In the genomic region with DNA sequence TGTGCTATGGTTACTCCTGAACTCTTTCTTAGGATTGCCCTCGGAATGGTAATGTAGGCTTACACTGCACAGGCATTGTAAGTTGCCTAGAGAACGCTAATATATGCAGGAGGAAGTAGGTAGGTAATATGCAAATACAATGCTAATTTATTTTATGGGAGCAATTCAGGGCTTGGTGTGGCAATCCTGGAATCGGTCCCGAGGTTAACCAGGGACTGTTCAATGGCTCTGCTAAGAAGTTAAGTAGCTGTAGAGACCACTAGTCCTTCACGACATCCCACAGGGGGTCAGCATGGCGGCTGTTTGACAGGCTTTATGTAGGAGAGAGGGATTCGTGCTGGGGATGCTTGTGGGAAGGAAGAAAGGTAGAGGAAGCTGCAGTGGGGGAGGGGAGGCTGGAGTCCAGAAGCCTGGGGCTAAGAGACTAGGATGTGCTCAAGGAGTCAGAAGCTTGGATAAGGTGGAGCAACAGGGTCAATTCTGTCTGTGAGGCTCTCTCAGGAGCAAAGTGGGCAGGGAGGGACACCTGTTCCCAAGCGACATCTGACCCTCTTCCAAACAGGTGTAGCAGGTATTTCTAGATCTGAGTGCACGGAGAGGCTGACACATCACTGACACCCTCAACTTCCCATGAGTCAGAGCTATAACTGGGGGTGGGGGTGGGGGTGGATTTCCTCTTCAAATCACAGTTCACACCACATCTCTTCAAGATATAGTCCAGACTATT, we compare ENCODE assay signal across 11 mouse cellular contexts. TPM values are rescaled to one million over a fixed set of nuclear protein-coding genes. Genes with fewer than 3 reads are reported as not detected.
A peak's percentile ranks its signal among the peaks of the same experiment; 100 is the strongest.
DNase-seq lines count a peak whose midpoint lies in the region; ATAC-seq and TF ChIP-seq lines count a peak whose summit lies in the region.
"Had no signal": no experiment of that assay in that cellular context is flagged by ENCODE, and none has a peak within 500 bp of the region (broad histone marks: within the 10 kb centered on the region; RNA-seq: fewer than 3 reads in every experiment).

No protein-coding gene starts in this region.

- H3K4me2 ChIP-seq in heart, postnatal 0 days (ENCODE audit: low read depth, low read length), result peak overlapping the region; percentile 29; the same call in 1 of the 2 replicates
- peak overlapping the region; percentile 31; the same call in 1 of the 2 replicates for H3K4me2 ChIP-seq in intestine, embryonic 15.5 days (replicated peaks)
- H3K4me2 ChIP-seq: hindbrain, embryonic 15.5 days; limb, embryonic 13.5 days had no signal

- DNase-seq in heart, postnatal 0 days (ENCODE audit: low spot score), result no peak
- DNase-seq in heart, adult 8-10 months (ENCODE audit: low spot score), result no peak
- peak; percentile 49 to 64 for DNase-seq in urinary bladder, postnatal 36 days (ENCODE audit: low spot score in 2 of 2)
- no peak for DNase-seq in urinary bladder, postnatal 4 days (ENCODE audit: low spot score in 2 of 2)
- DNase-seq in adrenal gland, adult 8-10 months, result no peak
- no peak for DNase-seq in cerebellum, adult 18-20 months
- DNase-seq: cerebellum, postnatal 36 days had no signal

- no peak for TF ChIP-seq EP300 in heart, postnatal 0 days (IDR thresholded peaks at IDR 0.05; ENCODE audit: low read depth)

- H3K9ac ChIP-seq in heart, postnatal 0 days (replicated peaks; ENCODE audit: low read depth, low read length), result no peak overlapping the region
- no peak overlapping the region for H3K9ac ChIP-seq in intestine, embryonic 15.5 days
- H3K9ac ChIP-seq: hindbrain, embryonic 15.5 days; limb, embryonic 13.5 days had no signal

- 0 out of 2 replicates have a peak, but pooled peaks cover 4% of the 10 kb centered on the region for H3K9me3 ChIP-seq in heart, postnatal 0 days (replicated peaks; ENCODE audit: control insufficient read depth, low read length)
- H3K9me3 ChIP-seq in intestine, embryonic 15.5 days, result no peaks in the 10 kb centered on the region
- H3K9me3 ChIP-seq: hindbrain, embryonic 15.5 days had no signal

- no peak for TF ChIP-seq CTCF in heart, postnatal 0 days (IDR thresholded peaks at IDR 0.05; ENCODE audit: low read depth)

- no peaks in the 10 kb centered on the region for H3K27me3 ChIP-seq in heart, postnatal 0 days (ENCODE audit: control insufficient read depth, insufficient read depth, low read length)
- H3K27me3 ChIP-seq in intestine, embryonic 15.5 days (replicated peaks), result no peaks in the 10 kb centered on the region
- H3K27me3 ChIP-seq: hindbrain, embryonic 15.5 days; limb, embryonic 13.5 days had no signal

- 0 out of 2 replicates have a peak, but pooled peaks have one; percentile 30 for ATAC-seq in heart, postnatal 0 days (ENCODE audit: insufficient read depth, low read depth)
- ATAC-seq in intestine, embryonic 15.5 days, result peak; percentile 91

- no peak overlapping the region for H3K4me3 ChIP-seq in heart, postnatal 0 days (ENCODE audit: low read depth, low read length)
- no peak overlapping the region for H3K4me3 ChIP-seq in intestine, embryonic 15.5 days (replicated peaks)
- H3K4me3 ChIP-seq: hindbrain, embryonic 15.5 days; limb, embryonic 13.5 days; megakaryocyte, embryonic 14.5 days had no signal

- no peaks in the 10 kb centered on the region for H3K36me3 ChIP-seq in heart, postnatal 0 days (replicated peaks; ENCODE audit: control insufficient read depth, insufficient read depth, low read length)
- H3K36me3 ChIP-seq in intestine, embryonic 15.5 days, result no peaks in the 10 kb centered on the region
- H3K36me3 ChIP-seq: hindbrain, embryonic 15.5 days; limb, embryonic 13.5 days had no signal

- H3K27ac ChIP-seq in heart, postnatal 0 days (ENCODE audit: low read depth), result peak overlapping the region; percentile 35; the same call in 1 of the 2 replicates
- peak overlapping the region; percentile 65 for H3K27ac ChIP-seq in intestine, embryonic 15.5 days
- H3K27ac ChIP-seq: hindbrain, embryonic 15.5 days; limb, embryonic 13.5 days had no signal

- 68% methylated on average over 9 of the region's 9 CpGs for WGBS in heart, postnatal 0 days
- WGBS in intestine, embryonic 15.5 days, result 50% methylated on average over 9 of the region's 9 CpGs

- H3K4me1 ChIP-seq in heart, postnatal 0 days (ENCODE audit: control insufficient read depth, insufficient read depth), result peaks cover 12% of the 10 kb centered on the region; the same call in 1 of the 2 replicates
- peaks cover 12% of the 10 kb centered on the region for H3K4me1 ChIP-seq in intestine, embryonic 15.5 days (replicated peaks)
- H3K4me1 ChIP-seq: hindbrain, embryonic 15.5 days; limb, embryonic 13.5 days had no signal

RNA-seq across cellular contexts. Expression of gene Nek2, which starts 19.0 kb away (rescaled TPM):
- 14.8 and 28.2 TPM in 2 replicates for total RNA-seq in heart, postnatal 0 days (2014; rRNA removed; ENCODE audit: low replicate concordance)
- polyA plus RNA-seq in heart, postnatal 0 days (2015; fragmentation: Nextera tagmentation; extraction: Ambion mirVana), result 9.4 and 11.7 TPM in 2 replicates
- total RNA-seq in heart, adult 8-10 months (2022), result under 1 TPM in 3 of 4 experiments, not detected in 1; 0.11 to 0.52 (median 0.31) TPM
- polyA plus RNA-seq in intestine, embryonic 15.5 days (2015; fragmentation: Nextera tagmentation; extraction: Ambion mirVana), result 45.6 and 47.6 TPM in 2 replicates
- 1 to 10 TPM in 3 of 4 experiments, under 1 TPM in 1; 0.92 to 4.7 (median 1.5) TPM for total RNA-seq in adrenal gland, adult 8-10 months (2022)

Comparison
In these comparisons a context has a peak if more than half of its experiments do, and no peak if none do; other contexts are left out.
1. DNase-seq: peak in urinary bladder, postnatal 36 days (2 of 2); none in heart, postnatal 0 days (single experiment), heart, adult 8-10 months (single experiment), urinary bladder, postnatal 4 days (0 of 2), adrenal gland, adult 8-10 months (single experiment) and cerebellum, adult 18-20 months (0 of 2).